Mouse (Mus musculus): ENCODE measurements around the gene Smg6.

- TF ChIP-seq CTCF (IDR thresholded peaks at IDR 0.05; ENCODE audit: low read depth, low read length) (no peak), POLR2A (IDR thresholded peaks at IDR 0.05; ENCODE audit: insufficient read depth, low read length) (no peak)
These were observed 157.4 kb downstream of the Smg6 start for GRCm38 (mm10) chr11:75083031-75083430.

Measured in ES-Bruce4 (cell line).